Mouse (Mus musculus) ES-Bruce4 (cell line): Measurements from ENCODE around the gene Gm10717.
"Not testable (repeated sequence)": the region's sequence is repeated elsewhere in the genome, so short reads cannot be mapped to it uniquely, and the experiment has no call there.

Experiments
- CTCF ChIP-seq: IDR thresholded peaks from one replicate; pipeline ENCODE4 v1.8.1; 2011; ENCODE audit warnings: low read depth, low read length
- EP300 ChIP-seq: IDR thresholded peaks from 2 replicates; pipeline ENCODE4 v1.6.1; 2011; ENCODE audit warnings: low read depth, low read length; ENCODE audit not compliant: insufficient read depth
- POLR2A ChIP-seq: IDR thresholded peaks from one replicate; pipeline ENCODE4 v1.8.1; 2011; ENCODE audit warnings: low read length; ENCODE audit not compliant: insufficient read depth

DNA sequence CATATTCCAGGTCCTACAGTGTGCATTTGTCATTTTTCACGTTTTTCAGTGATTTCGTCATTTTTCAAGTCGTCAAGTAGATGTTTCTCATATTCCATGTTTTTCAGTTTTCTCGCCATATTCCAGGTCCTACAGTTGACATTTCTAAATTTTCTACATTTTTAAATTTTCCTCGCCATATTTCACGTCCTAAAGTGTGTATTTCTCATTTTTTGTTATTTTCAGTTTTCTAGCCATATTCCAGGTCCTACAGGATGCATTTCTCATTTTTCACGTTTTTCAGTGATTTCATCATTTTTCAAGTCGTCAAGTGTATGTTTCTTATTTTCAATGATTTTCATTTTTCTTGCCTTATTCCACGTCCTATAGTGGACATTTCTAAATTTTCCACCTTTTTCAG lies 1.5 kb downstream of the Gm10717 start:
- TF ChIP-seq POLR2A, CTCF, EP300: not testable (repeated sequence)
